Mouse (Mus musculus) midbrain, embryonic 14.5 days (tissue): ENCODE data around the gene Kazald1. TPM values are rescaled to one million over a fixed set of nuclear protein-coding genes. Genes with fewer than 3 reads are reported as not detected.
"Not testable (repeated sequence)": the region's sequence is repeated elsewhere in the genome, so short reads cannot be mapped to it uniquely, and the experiment has no call there.

Experiments used
- ATAC-seq: fragments of 200-750 bp; cut with Nextera tagmentation; 2 replicates; pipeline ENCODE4 v1.8.0; 2017; ENCODE audit warnings: moderate number of reproducible peaks, moderate library complexity; ENCODE audit not compliant: low FRiP score, low TSS enrichment
- DNase-seq: peaks from one replicate; pipeline ENCODE4 v3.0.0-alpha.2; 2015
- H3K27ac ChIP-seq: fragments of 300-500 bp; sonication (generic); replicated peaks from 2 replicates; pipeline ENCODE4 v1.5.1; 2014; ENCODE audit warnings: mild to moderate bottlenecking, low read depth, low read length, moderate library complexity
- H3K27me3 ChIP-seq: fragments of 300-500 bp; sonication (generic); 2 replicates; pipeline ENCODE4 v1.6.1; 2014; ENCODE audit warnings: low read length, control low read depth, mixed read lengths; ENCODE audit not compliant: control insufficient read depth, insufficient read depth
- H3K36me3 ChIP-seq: fragments of 300-500 bp; sonication (generic); 2 replicates; pipeline ENCODE4 v1.6.1; 2014; ENCODE audit warnings: low read length, control low read depth; ENCODE audit not compliant: control insufficient read depth, insufficient read depth
- H3K4me1 ChIP-seq: fragments of 300-500 bp; sonication (generic); 2 replicates; pipeline ENCODE4 v1.6.1; 2014; ENCODE audit warnings: mild to moderate bottlenecking, antibody characterized with exemption, low read length, control low read depth; ENCODE audit not compliant: control insufficient read depth, insufficient read depth
- H3K4me2 ChIP-seq: fragments of 300-500 bp; sonication (generic); 2 replicates; pipeline ENCODE4 v1.6.1; 2014; ENCODE audit warnings: mild to moderate bottlenecking, low read length, moderate library complexity
- H3K4me3 ChIP-seq: fragments of 300-500 bp; sonication (generic); replicated peaks from 2 replicates; pipeline ENCODE4 v1.5.1; 2014; ENCODE audit warnings: low read depth, low read length
- H3K9ac ChIP-seq: fragments of 300-500 bp; sonication (generic); replicated peaks from 2 replicates; pipeline ENCODE4 v1.6.1; 2014; ENCODE audit warnings: mild to moderate bottlenecking, low read length, moderate library complexity
- H3K9me3 ChIP-seq: fragments of 300-500 bp; sonication (generic); 2 replicates; pipeline ENCODE4 v1.6.1; 2016; ENCODE audit warnings: low read length, control low read depth, mixed read lengths; ENCODE audit not compliant: control insufficient read depth
- WGBS: fragments of 180-500 bp; shearing (Covaris S2); extraction: QIAGEN DNeasy Blood & Tissue Kit; methylation state at CpG from one replicate; pipeline ENCODE4 v1.1.7; 2014; 5-methylcytosine and 5-hydroxymethylcytosine counted together
- polyA plus RNA-seq: library from polyadenylated mRNA; unstranded; fragments of >200 nt; fragmentation: Nextera tagmentation; extraction: Ambion mirVana; gene quantifications from 2 replicates; pipeline ENCODE4 v1.2.1, GENCODE M21; 2014

Gene Kazald1
- polyA plus RNA-seq, 1 experiment from 2014 or later: 0.72 TPM

- Histone ChIP-seq H3K4me3 (no peak overlapping the region), H3K36me3 (peaks cover 22% of the 10 kb centered on the region), H3K9me3 (no peaks in the 10 kb centered on the region), H3K4me2 (peak overlapping the region; percentile 29; the same call in 1 of the 2 replicates), H3K4me1 (0 out of 2 replicates have a peak, but pooled peaks cover 3% of the 10 kb centered on the region), H3K9ac (no peak overlapping the region), H3K27me3 (no peaks in the 10 kb centered on the region), H3K27ac (no peak overlapping the region)
- 41% methylated on average over 20 of the region's 20 CpGs for WGBS
- peak; percentile 94 for DNase-seq
- ATAC-seq: peak; percentile 29; the same call in 1 of the 2 replicates
These were observed 44.0 kb upstream of the Kazald1 start for GRCm38 (mm10) chr19:45030746-45031693.

DNA sequence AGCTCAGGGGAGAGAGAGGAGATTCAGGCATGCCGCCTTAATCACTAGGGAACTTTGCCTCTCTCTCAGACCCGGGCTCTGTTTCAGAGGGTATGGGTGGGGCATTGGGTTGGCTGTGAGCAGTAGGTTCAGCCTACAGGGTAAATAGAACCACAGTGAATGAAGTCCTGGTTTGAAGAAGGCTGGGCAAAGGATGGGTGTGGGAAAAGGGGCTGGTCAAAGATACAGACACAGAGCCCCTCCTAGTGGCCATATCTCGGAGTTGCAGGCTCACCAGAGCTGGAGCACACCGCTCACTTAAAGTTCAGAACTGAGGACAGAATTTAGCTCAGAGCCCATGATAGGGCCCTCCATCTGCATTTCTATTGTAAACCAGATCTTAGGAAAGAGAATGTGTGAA, 43.3 kb upstream of the Kazald1 start:
- Histone ChIP-seq H3K4me1 (0 out of 2 replicates have a peak, but pooled peaks cover 3% of the 10 kb centered on the region), H3K9ac (no peak overlapping the region), H3K36me3 (peaks cover 14% of the 10 kb centered on the region), H3K27ac (no peak overlapping the region), H3K4me3 (no peak overlapping the region), H3K9me3 (no peaks in the 10 kb centered on the region), H3K4me2 (no peak overlapping the region), H3K27me3 (no peaks in the 10 kb centered on the region)
- DNase-seq (peak; percentile 87), ATAC-seq (no peak)
- whole genome bisulfite sequencing: 18% methylated on average over 4 of the region's 4 CpGs

DNA sequence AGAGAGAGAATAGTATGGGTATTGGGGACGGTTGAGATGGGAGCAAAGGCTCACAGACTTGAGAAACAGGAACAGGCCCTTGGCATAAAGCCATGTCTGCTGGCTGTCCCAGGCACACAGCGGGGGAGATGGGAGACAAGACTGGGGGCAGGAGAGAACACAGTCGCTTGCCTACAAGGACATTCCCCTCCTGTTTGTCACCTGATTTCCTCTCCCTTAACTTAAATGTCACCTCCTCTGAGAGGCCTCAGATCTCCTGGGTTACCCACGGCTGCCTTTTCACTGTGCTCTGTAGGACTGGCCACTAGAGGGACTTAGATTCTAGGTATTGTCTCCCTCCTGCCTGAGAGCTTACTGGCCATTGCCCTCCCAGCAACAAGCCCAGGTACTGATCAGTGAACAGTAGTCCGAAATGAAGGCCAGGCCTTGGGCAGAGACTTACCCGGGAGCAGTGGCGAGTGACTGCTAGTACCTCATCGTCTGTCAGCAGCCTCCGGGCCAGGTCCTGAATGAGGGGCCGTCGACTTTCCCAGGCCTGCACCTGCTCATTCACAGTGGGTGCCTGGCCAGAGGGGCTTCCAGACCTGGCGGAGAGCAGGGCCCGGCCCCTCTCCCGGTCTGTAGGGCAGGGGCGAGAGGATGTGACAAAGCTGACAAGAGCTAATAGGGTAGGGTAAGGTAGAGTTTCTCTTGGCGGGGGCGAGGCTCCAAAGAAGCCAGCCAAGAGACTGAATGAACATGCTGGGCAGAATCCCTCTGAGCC, 42.3 kb upstream of the Kazald1 start:
- H3K9ac ChIP-seq: 0 out of 2 replicates have a peak overlapping the region, but pooled peaks have one; percentile 6
- no peak overlapping the region for H3K4me3 ChIP-seq
- no peaks in the 10 kb centered on the region for H3K9me3 ChIP-seq
- H3K36me3 ChIP-seq: peaks cover 5% of the 10 kb centered on the region
- 0 out of 2 replicates have a peak, but pooled peaks cover 3% of the 10 kb centered on the region for H3K4me1 ChIP-seq
- H3K27ac ChIP-seq: no peak overlapping the region
- DNase-seq: peak; percentile 56
- WGBS: 55% methylated on average over 17 of the region's 17 CpGs
- no peak overlapping the region for H3K4me2 ChIP-seq
- H3K27me3 ChIP-seq: no peaks in the 10 kb centered on the region
- no peak for ATAC-seq

DNA sequence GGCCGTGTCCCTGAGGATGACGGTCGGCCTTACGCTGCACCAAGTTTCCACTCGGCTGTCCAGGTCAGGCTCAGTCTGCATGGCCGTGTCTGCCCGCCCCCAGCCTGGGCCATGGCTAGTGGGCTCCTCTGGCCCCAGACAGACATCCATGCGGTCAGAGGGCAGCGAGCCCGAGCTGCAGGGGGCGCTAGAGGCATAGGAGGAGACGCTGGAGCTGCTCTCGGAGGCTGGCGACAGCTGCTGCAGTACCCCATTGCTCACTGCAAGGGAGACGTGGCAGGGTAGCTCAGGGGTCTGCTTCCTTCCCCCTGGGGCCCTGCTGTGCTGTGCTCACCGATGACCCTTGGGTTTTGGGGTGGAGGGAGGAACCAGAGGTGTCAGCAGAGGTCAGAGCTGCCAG, 38.2 kb upstream of the Kazald1 start:
- H3K4me2 ChIP-seq: no peak overlapping the region

GRCm38 (mm10) chr19:45038198-45038597, 36.8 kb upstream of the Kazald1 start:
- H3K9ac ChIP-seq, H3K4me1 ChIP-seq, ATAC-seq, H3K4me2 ChIP-seq, H3K36me3 ChIP-seq, H3K27ac ChIP-seq, H3K4me3 ChIP-seq, H3K27me3 ChIP-seq, DNase-seq, H3K9me3 ChIP-seq: not testable (repeated sequence)
- WGBS: 92% methylated on average over 7 of the region's 7 CpGs

More for the DNA sequence above, 38.2 kb upstream of the Kazald1 start:
- H3K9ac ChIP-seq: no peak overlapping the region
- H3K9me3 ChIP-seq: no peaks in the 10 kb centered on the region
- H3K27ac ChIP-seq: no peak overlapping the region
- H3K27me3 ChIP-seq: no peaks in the 10 kb centered on the region
- no peaks in the 10 kb centered on the region for H3K4me1 ChIP-seq
- 23% methylated on average over 16 of the region's 16 CpGs for WGBS
- H3K36me3 ChIP-seq: no peaks in the 10 kb centered on the region
- no peak overlapping the region for H3K4me3 ChIP-seq
- DNase-seq (no peak), ATAC-seq (no peak)

GRCm38 (mm10) chr19:45040214-45040613, 34.8 kb upstream of the Kazald1 start:
- H3K9me3 ChIP-seq: no peaks in the 10 kb centered on the region
- no peak overlapping the region for H3K4me2 ChIP-seq
- no peak overlapping the region for H3K9ac ChIP-seq
- no peaks in the 10 kb centered on the region for H3K36me3 ChIP-seq
- H3K4me3 ChIP-seq: no peak overlapping the region
- no peak for DNase-seq
- peaks cover under 1% of the 10 kb centered on the region; the same call in 1 of the 2 replicates for H3K27me3 ChIP-seq
- WGBS: 57% methylated on average over 13 of the region's 13 CpGs
- no peak overlapping the region for H3K27ac ChIP-seq
- no peak for ATAC-seq
- no peaks in the 10 kb centered on the region for H3K4me1 ChIP-seq

GRCm38 (mm10) chr19:45044389-45044927, 30.6 kb upstream of the Kazald1 start:
- no peak overlapping the region for H3K4me2 ChIP-seq
- H3K9ac ChIP-seq: no peak overlapping the region
- ATAC-seq: no peak
- peaks cover 3% of the 10 kb centered on the region; the same call in 1 of the 2 replicates for H3K36me3 ChIP-seq
- peaks cover 8% of the 10 kb centered on the region; the same call in 1 of the 2 replicates for H3K27me3 ChIP-seq
- H3K4me1 ChIP-seq: peaks cover 29% of the 10 kb centered on the region
- DNase-seq: no peak
- H3K9me3 ChIP-seq: no peaks in the 10 kb centered on the region
- H3K4me3 ChIP-seq: no peak overlapping the region
- WGBS: 70% methylated on average over 11 of the region's 11 CpGs
- no peak overlapping the region for H3K27ac ChIP-seq

- Histone ChIP-seq H3K36me3 (peaks cover 10% of the 10 kb centered on the region; the same call in 1 of the 2 replicates), H3K27ac (no peak overlapping the region), H3K9me3 (no peaks in the 10 kb centered on the region), H3K4me1 (peaks cover 35% of the 10 kb centered on the region), H3K4me3 (no peak overlapping the region), H3K27me3 (peaks cover 8% of the 10 kb centered on the region; the same call in 1 of the 2 replicates), H3K4me2 (no peak overlapping the region), H3K9ac (no peak overlapping the region)
- 52% methylated on average over 15 of the region's 15 CpGs for WGBS
- DNase-seq: no peak
- ATAC-seq: no peak
These were observed 29.8 kb upstream of the Kazald1 start for GRCm38 (mm10) chr19:45045236-45045635.
